Mouse (Mus musculus) thymus, adult 2 months (tissue): ENCODE data around the gene Fbxl16. TPM values are rescaled to one million over a fixed set of nuclear protein-coding genes. Genes with fewer than 3 reads are reported as not detected.

Experiments
- DNase-seq: peaks from one replicate; pipeline ENCODE4 v3.0.0; 2021
- H3K27ac ChIP-seq: fragments of 200-500 bp; 2 replicates; pipeline ENCODE4 v1.5.1; 2012; ENCODE audit warnings: low read length, control low read depth; ENCODE audit not compliant: control insufficient read depth, insufficient read depth
- H3K27me3 ChIP-seq: fragments of 200-500 bp; 2 replicates; pipeline ENCODE4 v1.6.1; 2012; ENCODE audit warnings: mild to moderate bottlenecking, low read length, moderate library complexity, mixed read lengths; ENCODE audit not compliant: control insufficient read depth, insufficient read depth
- H3K36me3 ChIP-seq: fragments of 200-500 bp; 2 replicates; pipeline ENCODE4 v1.6.1; 2012; ENCODE audit warnings: mild to moderate bottlenecking, low read length, moderate library complexity; ENCODE audit not compliant: control insufficient read depth, insufficient read depth
- H3K4me1 ChIP-seq: fragments of 200-500 bp; replicated peaks from 2 replicates; pipeline ENCODE4 v1.6.1; 2012; ENCODE audit warnings: low read length; ENCODE audit not compliant: control insufficient read depth, insufficient read depth
- H3K4me3 ChIP-seq: fragments of 200-500 bp; 2 replicates; pipeline ENCODE4 v1.5.1; 2012; ENCODE audit warnings: mild to moderate bottlenecking, low read length, control low read depth, moderate library complexity; ENCODE audit not compliant: control insufficient read depth, insufficient read depth
- CTCF ChIP-seq: fragments of 200-500 bp; IDR thresholded peaks from 2 replicates; pipeline ENCODE4 v1.5.1; 2012; ENCODE audit warnings: mild to moderate bottlenecking, control low read depth, low read length, moderate library complexity, borderline replicate concordance; ENCODE audit not compliant: control insufficient read depth, poor library complexity, insufficient read depth; ENCODE audit errors: extremely low read depth
- POLR2A ChIP-seq: fragments of 200-500 bp; IDR thresholded peaks from 2 replicates; pipeline ENCODE4 v1.6.1; 2012; ENCODE audit warnings: mild to moderate bottlenecking, low read length, control low read depth, moderate library complexity; ENCODE audit not compliant: control insufficient read depth, poor library complexity, insufficient read depth; ENCODE audit errors: extremely low read depth
- WGBS: fragments of 180-500 bp; shearing (Covaris S2); methylation state at CpG from one replicate; pipeline ENCODE4 v1.1.7; 2018; 5-methylcytosine and 5-hydroxymethylcytosine counted together
- polyA plus RNA-seq: library from polyadenylated mRNA; depleted of rRNA; stranded (reverse); fragments of >200 nt; gene quantifications from 2 replicates; pipeline ENCODE4 v1.2.3, GENCODE M21; 2012

The Fbxl16 gene
- polyA plus RNA-seq, 1 experiment, result 0.61 TPM

DNA sequence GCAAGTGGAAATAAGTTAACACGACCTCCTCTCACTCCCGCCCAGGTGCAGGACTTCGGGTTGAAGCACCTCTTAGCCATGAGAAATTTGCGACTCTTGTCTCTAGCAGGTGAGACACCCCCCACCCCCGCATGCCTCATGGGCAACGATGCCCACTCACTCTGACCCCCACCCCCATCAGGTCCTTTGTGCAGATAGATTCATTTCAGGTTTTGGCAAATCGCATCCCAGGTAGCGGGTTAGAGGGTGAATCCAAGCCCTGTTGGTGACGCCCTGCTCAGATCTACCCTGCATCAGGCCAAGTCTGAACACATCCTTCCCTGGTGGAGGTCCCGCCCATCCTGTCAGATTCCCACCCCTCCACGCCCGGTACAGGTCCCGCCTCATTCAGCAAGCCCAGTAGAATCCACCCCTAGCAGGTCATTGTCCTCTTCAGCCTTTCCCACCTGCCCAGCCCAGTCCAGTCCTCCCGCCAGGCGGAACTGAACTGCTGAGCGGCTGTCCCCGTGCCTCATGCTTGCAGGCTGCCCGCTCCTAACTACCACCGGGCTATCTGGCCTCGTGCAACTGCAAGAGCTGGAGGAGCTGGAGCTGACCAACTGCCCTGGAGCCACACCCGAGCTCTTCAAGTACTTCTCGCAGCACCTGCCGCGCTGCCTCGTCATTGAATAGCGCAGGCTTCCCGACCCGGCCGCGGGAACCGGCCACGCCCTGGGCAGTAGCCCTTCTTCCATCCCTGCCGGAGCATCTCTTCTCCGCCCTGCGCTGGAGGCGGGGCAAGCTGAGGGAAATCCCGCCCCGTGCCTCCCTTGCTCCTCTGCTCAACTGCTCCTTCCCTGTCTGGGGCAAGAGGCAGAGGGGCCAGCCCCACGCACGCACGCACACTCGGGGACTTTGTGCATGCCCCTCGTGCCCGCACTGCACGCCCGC is 10.2 kb downstream of the Fbxl16 start:
- DNase-seq, result no peak
- no peak for TF ChIP-seq POLR2A
- no peak for TF ChIP-seq CTCF
- H3K27me3 ChIP-seq, result peaks cover 9% of the 10 kb centered on the region; the same call in 1 of the 2 replicates
- no peaks in the 10 kb centered on the region for H3K36me3 ChIP-seq
- 13% methylated on average over 46 of the region's 46 CpGs for WGBS
- H3K4me1 ChIP-seq, result peaks cover 9% of the 10 kb centered on the region
- no peak overlapping the region for H3K27ac ChIP-seq
- no peak overlapping the region for H3K4me3 ChIP-seq

GRCm38 (mm10) chr17:25823452-25823851 is 14.6 kb downstream of the Fbxl16 start, which contains the start of gene Wdr24:
Gene Wdr24, plus strand, starts transcription at chr17:25823627.
- H3K4me3 ChIP-seq, result peak within 1 kb of the TSS; percentile 96

DNA sequence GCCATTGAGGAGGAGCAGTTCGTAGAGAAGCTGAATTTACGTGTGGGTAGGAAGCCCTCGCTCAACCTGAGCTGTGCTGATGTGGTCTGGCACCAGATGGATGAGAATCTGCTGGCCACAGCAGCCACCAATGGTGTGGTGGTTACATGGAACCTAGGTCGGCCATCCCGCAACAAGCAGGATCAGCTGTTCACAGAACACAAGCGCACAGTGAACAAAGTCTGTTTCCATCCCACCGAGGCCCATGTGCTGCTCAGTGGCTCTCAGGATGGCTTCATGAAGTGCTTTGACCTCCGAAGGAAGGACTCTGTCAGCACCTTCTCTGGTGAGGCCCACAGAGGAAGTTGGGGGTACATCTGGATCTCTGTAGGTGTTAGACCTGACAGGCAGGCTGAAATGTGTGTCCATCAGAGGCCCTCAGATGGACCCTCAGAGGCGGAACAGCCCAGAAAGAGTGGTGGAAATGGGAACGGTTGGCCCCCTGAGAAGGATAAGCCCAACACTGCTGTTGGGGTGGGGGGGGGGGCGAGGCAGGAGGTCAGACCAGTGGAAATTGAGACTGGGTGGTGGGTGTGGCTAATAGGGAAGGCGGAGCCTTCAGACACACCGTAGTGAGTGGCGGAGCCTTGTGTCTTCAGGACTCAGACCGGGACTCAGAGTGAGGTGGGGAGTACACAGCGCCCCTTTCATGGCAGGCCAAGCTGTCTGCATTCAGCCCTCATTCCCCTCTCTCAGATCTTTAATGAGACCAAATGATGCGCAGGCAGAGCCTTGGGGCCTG is 15.7 kb downstream of the Fbxl16 start:
- H3K27ac ChIP-seq, result no peak overlapping the region
- H3K27me3 ChIP-seq, result peaks cover 3% of the 10 kb centered on the region; the same call in 1 of the 2 replicates
- DNase-seq, result no peak
- H3K4me3 ChIP-seq, result peak overlapping the region; percentile 96
- 82% methylated on average over 17 of the region's 17 CpGs for WGBS
- H3K36me3 ChIP-seq, result no peaks in the 10 kb centered on the region
- H3K4me1 ChIP-seq, result peaks cover 28% of the 10 kb centered on the region
- TF ChIP-seq CTCF, result no peak
- TF ChIP-seq POLR2A, result no peak

More at GRCm38 (mm10) chr17:25823452-25823851, 14.6 kb downstream of the Fbxl16 start, which contains the start of gene Wdr24:
- TF ChIP-seq POLR2A (no peak; the same call in 1 of the 2 replicates), CTCF (no peak)
- DNase-seq, result peak; percentile 80
- Histone ChIP-seq H3K4me1 (peaks cover 20% of the 10 kb centered on the region), H3K27me3 (peaks cover 9% of the 10 kb centered on the region; the same call in 1 of the 2 replicates), H3K36me3 (no peaks in the 10 kb centered on the region), H3K27ac (peak within 1 kb of the TSS; percentile 50; the same call in 1 of the 2 replicates)
- under 1% methylated on average over 18 of the region's 18 CpGs for WGBS

GRCm38 (mm10) chr17:25825311-25825710 is 16.4 kb downstream of the Fbxl16 start:
- H3K4me3 ChIP-seq, result no peak overlapping the region
- H3K4me1 ChIP-seq, result peaks cover 31% of the 10 kb centered on the region
- no peak for TF ChIP-seq POLR2A
- no peak for TF ChIP-seq CTCF
- no peaks in the 10 kb centered on the region for H3K36me3 ChIP-seq
- DNase-seq, result no peak
- no peaks in the 10 kb centered on the region; the same call in 1 of the 2 replicates for H3K27me3 ChIP-seq
- no peak overlapping the region for H3K27ac ChIP-seq
- WGBS, result 97% methylated on average over 6 of the region's 6 CpGs

DNA sequence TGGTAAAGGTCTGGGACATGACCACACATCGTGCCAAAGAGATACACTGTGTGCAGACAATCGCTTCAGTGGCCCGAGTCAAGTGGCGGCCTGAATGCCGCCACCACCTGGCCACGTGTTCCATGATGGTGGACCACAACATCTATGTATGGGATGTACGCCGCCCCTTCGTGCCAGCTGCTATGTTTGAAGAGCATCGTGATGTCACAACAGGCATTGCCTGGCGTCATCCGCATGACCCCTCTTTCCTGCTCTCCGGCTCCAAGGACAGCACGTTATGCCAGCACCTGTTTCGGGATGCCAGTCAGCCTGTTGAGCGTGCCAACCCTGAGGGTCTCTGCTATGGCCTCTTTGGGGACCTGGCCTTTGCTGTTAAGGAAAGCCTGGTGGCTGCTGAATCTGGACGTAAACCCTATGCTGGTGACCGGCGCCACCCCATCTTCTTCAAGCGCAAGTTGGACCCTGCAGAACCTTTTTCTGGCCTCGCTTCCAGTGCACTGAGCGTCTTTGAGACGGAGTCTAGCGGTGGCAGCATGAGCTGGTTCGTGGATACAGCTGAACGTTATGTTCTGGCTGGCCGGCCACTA is 17.2 kb downstream of the Fbxl16 start:
- Histone ChIP-seq H3K36me3 (peaks cover 4% of the 10 kb centered on the region; the same call in 1 of the 2 replicates), H3K27me3 (no peaks in the 10 kb centered on the region; the same call in 1 of the 2 replicates)
- 98% methylated on average over 27 of the region's 27 CpGs for WGBS

More for the DNA sequence above, 17.2 kb downstream of the Fbxl16 start:
- H3K4me3 ChIP-seq, result no peak overlapping the region
- DNase-seq, result no peak
- H3K27ac ChIP-seq, result no peak overlapping the region
- peaks cover 31% of the 10 kb centered on the region for H3K4me1 ChIP-seq
- TF ChIP-seq POLR2A (no peak), CTCF (no peak)
